Mouse (Mus musculus): ENCODE measurements around the gene Fbxw2.
"Not testable (repeated sequence)": the region's sequence is repeated elsewhere in the genome, so short reads cannot be mapped to it uniquely, and the experiment has no call there.

Fbxw2 gene

DNA sequence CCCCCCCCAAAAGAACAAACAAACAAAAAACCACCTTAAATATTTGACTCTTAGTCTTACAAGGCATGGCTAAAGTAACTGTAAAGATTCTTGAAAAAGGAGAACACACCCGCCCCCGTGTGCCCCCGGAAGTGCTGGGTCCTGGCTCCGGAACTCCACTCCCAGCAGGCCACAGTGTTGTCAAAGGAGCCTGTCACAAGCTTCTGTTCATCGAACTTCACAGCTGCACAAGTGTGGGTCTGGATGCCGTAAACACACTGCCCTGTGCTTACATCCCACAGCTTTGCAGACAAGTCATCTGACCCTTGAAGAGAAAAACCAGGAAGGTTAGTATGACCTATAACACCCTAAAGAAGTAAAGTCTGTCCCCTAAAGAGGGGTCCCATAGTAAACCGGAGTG is 13.4 kb downstream of the Fbxw2 start:
- in situ Hi-C loops (cut with MboI, MseI), result no loop called here

DNA sequence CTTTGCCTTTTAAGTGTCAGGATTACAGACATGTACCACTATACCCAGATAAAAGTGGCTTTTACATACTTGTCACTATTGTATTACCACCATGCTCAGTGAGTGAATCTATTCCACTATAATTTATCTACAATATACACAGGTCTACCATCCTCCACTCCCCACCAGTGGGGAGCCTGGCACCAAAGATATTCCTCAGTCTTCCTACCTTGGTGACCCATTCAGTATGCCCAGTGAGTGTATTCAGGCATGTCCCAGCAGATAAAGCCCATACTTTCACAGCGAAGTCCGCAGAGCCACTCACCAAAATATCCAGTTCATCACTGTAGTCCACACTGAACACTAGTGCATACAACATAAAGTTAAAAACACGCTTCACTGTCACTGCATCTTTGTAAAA is 15.3 kb downstream of the Fbxw2 start:
- in situ Hi-C loops (cut with MboI, MseI), result no loop called here

DNA sequence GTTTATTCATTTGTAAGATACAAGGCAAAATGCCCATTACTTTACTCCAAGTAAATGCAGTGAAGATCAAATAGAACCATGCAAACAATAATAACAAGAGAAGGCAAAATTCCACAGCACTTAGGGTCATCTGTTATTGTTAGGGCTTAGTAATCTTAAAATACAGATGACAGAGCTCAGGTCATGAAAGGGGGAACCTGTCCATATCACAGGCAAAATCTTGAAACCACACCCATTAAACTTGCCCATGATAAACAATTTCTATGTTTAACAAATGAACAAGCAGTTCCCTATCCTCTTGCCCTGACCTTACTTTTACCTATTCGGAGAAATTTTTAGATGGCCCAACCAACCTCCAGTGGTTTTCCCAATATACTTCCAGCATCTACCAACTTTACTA is 16.5 kb downstream of the Fbxw2 start:
- in situ Hi-C loops (cut with MboI, MseI), result no loop called here

DNA sequence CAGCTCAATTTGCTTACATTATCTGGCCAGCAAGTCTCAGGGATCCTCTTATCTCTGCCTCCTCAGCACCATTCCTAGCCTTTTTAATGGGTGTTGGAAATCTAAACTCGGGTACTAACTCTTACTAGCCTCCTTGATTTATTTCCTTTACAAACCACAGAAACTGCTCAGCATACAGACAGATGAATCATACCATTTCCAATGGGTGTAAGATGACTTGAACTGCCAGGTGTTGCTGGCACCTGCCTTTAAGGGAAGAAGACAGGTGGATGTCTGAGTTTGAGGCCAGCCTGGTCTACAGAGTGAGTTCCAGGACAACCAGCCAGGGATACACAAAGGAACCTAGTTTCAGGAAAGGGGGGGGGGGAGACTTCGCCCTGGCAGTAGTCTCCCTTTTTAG is 18.1 kb downstream of the Fbxw2 start:
- in situ Hi-C loops (cut with MboI, MseI), result no loop called here

DNA sequence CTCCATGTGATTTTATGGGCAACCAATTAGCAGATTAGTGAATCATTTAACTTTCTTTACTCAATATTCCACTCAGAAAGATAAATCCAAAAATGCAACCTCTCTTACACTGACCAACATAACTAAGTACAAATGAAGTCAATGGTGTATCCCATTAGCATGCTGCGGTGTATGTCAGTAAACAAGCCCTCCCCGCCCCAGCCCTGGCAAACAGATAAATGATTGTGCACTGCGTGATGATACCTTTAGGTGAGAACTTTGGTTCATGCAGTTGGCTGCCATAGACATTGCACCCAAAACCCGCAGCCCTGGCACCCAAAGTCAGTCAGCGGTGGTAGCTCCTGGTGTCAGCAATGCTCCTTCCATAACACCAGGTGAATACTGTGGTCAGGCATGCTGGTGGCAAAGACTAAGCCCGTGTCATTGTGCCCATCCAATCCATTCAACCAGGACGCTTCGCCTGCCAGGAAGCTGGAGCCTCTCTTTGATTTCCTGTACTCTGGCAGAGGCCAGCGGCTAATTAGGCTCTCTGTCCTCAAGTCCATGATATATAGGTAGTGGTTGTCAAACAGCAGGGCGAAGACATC is 20.7 kb downstream of the Fbxw2 start:
- in situ Hi-C loops (cut with MboI, MseI), result no loop called here

DNA sequence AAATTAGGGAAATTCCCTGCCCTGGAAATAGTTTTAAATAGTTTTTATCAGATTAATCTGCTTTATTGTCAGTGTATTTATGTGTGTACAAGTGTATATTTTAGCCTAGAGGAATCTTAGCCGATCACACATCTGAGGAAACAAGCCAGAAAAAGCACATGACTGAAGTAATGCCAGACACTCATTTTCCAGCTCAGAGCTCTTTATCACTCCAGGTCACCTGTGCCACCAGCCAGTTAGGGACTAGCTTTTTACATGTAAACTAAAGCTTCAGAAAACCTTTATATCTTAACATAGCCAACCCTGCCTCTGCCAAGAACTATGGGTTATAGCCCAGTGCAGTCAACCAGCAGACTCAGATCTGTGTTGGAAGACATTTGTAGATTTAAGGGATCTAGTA is 21.3 kb downstream of the Fbxw2 start:
- in situ Hi-C loops (cut with MboI, MseI), result no loop called here

DNA sequence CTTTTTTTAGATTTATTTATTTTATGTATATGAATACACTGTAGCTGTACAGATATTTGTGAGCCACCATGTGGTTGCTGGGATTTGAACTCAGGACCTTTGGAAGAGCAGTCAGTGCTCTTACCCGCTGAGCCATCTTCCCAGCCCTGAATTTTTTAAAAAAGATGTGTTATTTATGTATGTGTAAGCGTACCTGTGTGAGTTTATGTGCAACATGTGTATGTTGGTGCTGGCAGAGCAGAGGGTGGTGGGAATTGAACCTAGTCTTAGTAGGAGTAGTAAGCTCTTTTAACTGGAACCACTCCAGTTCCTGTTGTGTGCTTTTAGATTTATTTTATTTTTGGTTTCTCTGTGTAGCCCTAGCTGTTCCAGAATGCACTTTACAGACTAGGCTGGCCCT is 21.9 kb downstream of the Fbxw2 start:
- in situ Hi-C loops (cut with MboI, MseI), result no loop called here

DNA sequence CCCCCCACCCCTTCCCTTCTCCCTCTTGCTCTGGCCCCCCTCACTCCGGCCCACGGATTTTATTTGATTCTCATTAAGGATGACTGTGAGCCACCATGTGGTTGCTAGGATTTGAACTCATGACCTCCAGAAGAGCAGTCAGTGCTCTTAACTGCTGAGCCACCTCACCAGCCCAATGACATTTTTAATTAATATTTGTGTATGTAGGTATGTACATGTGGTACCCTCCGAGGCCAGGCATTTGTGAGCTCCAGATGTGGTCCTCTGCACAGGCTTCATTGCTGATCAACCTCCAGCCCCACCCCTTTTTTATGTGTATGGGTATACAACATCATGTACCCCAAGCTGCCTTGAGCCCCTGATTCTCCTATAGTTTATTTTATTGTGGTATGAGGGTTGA is 22.4 kb downstream of the Fbxw2 start:
- in situ Hi-C loops (cut with MboI, MseI), result no loop called here

DNA sequence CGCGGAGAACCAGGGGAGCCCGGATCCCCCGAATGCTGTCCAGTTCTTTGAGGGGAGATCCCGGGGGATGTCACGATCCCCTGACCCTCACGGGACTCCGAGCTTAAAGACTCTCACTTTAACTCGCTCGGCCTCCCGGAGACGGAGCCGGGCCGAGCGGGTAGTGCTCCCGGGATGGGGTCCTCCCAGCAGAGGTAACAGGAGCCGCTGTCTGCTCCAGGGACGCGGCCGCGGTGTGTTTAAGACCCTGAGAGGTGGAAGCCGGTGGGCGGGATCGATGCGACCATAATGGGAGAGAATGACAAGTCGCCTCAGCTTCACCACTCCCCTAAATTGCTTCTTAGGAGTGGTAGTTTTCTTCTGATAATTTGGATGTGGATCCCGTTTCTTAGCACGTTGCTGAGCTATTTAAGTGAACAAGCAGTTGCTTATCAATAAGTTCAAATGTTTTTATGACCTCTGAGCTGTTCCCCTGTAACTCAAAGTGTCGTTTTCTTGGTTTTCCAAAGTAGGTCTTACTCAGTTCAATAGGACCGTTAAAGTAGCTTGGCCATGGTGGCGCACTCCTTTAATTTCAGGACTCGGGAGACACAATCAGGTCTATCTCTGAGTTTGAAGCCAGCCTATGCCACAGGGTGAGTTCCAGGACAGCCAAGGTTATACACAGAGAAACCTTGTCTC is 23.4 kb downstream of the Fbxw2 start:
- in situ Hi-C loops (cut with MboI, MseI), result not testable (repeated sequence)

DNA sequence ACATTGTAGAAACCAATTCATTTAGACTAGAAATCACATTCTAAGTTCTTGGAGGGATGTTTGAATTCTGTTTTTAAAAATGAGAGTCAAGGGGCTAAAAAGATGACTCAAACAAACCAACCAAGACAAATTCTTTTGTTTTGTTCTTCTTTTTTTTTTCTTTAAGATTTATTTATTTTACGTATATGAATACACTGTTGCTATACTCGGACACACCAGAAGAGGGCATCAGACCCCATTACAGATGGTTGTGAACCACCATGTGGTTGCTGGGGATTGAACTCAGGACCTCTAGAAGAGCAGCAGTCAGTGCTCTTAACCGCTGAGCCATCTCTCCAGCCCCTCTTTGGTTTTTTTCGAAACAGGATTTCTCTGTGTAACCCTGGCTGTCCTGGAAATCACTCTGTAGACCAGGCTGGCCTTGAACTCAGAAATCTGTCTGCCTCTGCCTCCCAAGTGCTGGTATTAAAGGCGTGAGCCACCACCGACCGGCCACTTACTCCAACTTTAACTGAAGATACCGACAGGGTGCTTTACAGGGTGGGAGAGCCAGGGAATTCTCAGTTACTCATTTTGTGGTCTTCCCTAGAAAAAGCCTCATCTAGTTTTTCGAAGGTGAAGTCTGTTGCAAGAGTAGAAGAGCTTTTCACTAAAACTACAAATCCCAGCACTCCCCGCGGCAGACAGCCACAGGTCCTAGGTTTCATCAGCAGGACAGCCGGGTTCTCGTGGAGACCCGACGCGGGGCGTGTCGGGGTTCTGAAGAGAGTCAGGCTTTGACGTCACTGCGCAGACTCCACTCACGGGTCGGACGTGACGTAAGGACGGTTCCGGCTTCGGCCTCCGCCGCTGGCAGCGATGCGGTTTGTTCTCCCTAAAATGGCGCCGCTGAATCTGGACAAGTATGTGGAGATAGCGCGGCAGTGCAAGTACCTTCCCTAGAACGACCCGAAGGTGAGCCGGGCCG is 24.3 kb downstream of the Fbxw2 start:
- in situ Hi-C loops (cut with MboI, MseI), result no loop called here

DNA sequence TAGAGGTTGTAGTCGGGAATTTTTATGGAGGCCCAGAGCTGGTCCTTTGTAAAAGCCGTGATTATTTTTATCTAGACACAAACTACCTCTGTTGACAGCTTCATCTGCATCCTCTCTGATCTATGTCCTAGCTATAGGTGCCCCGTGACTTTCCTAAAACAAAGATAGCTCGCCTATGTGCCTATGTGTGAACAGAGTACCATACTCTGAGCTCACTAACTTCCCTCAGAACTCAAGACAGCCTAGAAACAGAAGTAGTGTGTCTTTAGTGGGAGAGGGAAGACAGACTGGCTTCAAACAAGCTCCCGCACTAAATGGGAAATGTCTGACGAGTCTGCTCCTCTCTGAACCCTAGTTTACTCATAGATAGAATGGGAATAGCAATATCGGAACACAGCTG is 25.7 kb downstream of the Fbxw2 start:
- in situ Hi-C loops (cut with MboI, MseI), result no loop called here

DNA sequence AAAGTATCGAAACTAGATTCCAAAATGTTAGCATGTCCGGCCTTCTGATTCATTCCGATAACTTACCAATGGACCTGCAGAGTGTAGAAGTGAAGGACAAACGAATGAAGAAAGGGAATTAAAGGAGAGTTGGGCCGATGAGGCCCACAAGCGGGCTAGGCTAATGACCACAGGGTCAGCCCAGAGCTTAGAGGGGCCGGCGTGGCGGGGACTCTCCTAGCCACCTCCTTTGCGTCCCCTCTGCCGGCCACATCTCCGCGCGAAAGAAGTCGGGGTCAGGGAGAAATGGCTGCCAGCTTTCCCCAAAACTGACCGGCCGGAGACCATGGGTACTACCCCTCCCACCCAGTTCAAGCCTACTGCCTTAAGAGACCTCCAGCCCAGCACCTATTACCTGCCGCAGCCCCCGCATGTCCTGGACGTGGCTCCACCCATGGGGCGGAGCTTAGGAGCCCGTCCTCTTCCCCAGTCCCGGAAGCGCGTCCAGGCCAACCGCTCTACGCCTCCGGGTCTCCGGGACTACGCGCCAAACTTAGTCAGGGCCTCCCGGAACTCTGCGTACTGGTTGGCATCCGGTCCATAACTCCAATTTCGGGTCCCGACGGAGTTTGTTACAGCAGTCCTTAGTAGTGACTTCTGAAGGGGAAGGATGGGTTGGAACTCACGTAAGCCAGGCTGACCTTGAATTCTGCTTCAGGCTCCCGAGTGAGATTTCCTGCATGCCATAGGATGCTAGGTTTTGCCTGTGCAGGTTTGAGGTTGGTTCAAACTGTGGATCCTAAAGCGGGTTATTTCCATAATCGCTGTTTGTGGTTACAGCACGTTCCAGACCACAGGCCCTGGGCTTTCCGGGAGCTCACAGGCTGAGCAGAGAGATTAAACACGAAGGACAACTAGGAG is 26.5 kb downstream of the Fbxw2 start, which contains the start of gene Rabepk:
Gene Rabepk (minus strand): TSS at position 556 of the 900 bp plus-strand sequence.
- in situ Hi-C loops (cut with MboI, MseI), result loop anchor here (10.0 kb wide), 1 partner anchor 165 kb away; the partner anchor contains the start of gene Traf1

DNA sequence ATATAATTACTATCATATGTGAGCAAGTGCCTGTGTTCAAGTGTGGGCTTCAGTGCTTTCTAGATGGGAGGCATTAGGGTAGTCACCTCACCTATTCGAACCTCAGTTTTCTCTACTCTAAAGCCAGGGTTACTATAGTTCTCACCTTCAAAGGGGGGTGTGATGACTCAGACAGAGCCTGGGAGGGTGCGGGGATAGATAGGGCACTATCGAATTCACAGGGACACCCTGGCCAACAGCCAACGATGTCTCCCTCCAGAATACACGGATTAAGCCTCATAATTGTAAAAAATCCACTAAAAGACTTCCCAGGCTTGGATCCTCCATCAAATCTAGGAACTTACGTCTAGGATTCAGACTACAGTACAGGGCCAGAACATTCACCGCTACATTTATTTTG is 30.7 kb downstream of the Fbxw2 start:
- in situ Hi-C loops (cut with MboI, MseI), result loop anchor here (10.0 kb wide), 1 partner anchor 169 kb away; the partner anchor contains the start of gene Traf1

DNA sequence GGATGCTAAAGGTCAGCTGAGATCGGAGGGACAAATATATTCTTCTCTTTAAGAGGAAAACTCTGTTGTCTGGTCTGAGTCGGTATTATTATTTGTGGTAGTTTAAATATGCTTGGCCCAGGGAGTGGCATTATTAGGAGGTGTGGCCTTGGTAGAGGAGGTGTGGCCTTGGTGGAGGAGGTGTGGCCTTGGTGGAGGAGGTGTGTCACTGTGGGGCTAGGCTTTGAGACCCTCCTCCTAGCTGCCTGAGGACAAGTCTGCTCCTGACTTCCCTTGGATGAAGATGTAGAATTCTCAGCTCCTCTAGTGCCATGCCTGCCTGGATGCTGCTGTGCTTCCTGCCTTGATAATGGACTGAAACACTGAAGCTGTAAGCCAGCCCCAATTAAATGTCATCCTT is 31.6 kb downstream of the Fbxw2 start:
- in situ Hi-C loops (cut with MboI, MseI), result loop anchor here (10.0 kb wide), 1 partner anchor 170 kb away; the partner anchor contains the start of gene Traf1

DNA sequence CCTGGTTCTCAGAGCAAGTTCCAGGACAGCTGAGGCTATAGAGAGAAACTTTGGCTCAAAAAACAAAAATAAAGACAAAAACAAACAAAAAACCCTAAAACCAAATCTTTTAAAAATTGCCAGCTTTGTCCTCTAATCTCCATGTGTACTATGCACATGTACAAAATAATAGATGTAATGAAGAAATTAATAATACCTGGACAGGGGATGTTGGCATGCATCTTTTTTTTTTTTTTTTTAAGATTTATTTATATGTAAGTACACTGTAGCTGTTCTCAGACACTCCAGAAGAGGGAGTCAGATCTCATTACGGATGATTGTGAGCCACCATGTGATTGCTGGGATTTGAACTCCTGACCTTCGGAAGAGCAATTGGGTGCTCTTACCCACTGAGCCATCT is 33.6 kb downstream of the Fbxw2 start:
- in situ Hi-C loops (cut with MboI, MseI), result loop anchor here (10.0 kb wide), 1 partner anchor 172 kb away; the partner anchor contains the start of gene Traf1

DNA sequence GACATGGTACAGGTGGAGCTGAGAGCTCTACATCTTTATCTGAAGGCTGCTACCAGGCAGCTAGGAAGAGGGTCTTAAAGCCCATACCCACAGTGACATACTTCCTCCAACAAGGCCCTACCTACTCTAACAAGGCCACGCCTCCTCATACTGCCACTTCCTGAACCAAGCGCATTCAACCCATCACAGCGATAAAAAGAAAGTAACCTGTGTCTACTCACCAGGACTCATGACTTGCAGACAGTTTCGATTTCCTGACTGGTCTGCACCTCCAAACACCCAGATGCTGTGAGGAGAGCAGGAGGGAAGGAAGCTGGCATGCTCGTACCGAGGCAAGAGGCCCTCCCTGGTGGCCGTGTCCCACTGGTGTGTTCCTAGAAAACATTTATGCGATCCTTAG is 35.8 kb downstream of the Fbxw2 start:
- in situ Hi-C loops (cut with MboI, MseI), result loop anchor here (10.0 kb wide), 1 partner anchor 175 kb away; the partner anchor contains the start of gene Traf1

DNA sequence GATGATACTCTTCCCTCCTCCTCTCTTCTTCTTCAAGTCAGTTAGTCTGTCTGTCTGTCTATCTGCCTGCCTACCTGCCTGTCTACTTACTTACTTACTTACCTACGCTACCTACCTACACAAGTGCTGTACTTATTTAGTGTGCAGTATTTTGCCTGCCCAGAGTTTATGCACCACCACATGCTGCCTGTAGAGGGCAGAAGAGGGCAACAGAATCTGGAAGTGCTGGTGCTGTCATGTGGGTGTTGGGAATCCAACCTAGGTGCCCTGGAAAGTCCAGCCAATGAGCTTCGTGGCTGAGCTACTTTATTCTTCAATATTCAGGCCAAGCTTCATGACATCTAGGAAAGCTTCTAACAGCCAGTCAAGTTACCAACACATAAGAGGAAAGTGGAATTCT is 42.0 kb downstream of the Fbxw2 start:
- in situ Hi-C loops (cut with MboI, MseI), result no loop called here

DNA sequence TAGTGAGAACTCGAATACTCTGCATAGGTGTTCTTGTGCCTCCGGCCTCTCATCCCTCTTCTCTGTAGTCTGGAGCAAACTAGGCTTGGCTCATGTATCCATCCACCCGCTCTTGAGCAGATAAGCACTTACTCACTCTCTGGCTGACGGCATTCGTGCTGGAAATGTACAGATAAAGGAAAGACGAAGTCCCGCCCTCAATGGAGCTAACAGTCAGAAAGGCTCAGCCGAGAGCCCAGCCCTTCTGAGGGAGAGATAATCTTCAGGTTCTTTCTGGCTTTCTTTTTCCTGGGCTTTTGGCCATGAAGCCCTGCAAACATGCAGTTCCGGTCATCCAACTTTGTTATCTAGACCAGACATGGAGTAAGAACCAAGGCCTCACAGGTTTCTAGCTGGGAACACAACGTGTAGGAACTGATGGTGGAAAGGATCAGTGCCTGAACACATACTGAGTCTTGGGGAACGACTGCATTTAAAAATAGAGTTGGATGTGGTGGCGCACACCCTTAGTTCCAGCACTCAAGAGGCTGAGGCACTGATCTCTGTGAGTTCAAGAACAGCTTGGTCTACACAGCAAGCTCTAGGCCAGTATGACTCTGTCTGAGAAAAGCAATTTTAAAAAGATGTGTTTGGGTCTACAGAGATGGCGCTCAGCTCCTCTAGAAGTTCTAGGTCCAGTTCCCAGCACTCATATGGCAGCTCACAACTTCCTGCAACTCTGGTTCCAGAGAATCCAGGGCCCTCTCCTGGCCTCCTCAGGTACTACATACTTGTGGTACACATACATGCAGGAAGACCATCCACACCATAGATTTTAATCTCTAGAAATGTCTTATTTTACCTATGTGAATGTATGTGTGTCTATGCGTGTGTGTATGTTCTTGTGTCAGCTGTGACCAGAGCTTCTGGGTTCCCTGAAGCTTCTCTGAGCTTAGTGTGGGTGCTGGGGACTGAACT is 42.8 kb downstream of the Fbxw2 start:
- in situ Hi-C loops (cut with MboI, MseI), result no loop called here

DNA sequence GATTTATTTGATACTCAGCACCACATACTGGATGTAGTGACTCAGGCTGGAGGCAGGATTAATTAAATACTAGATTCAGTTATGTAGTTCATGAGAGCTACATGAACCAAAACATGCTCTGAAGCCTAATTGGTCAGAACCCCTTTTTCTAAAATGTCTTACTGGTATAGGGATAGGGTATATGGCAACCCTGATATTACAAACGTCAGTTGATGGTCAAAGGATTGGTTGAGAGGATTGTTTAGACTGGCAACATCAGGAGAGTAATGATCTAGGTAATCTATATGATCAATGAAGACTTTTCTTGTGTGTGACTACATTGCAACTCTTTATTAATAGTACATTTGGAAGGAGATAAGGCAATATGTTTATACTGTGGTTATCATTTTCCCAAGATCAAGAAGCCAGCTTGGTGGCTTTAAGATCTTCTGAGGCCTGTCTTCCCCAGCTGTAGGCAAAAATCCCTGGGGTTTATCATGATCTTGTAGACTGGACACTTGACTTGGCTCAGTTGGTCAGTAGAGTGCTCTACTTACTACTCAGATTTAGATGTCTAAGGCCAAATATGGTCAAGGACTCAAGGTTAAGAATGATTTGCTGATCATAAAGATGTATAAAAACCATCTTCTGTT is 48.8 kb downstream of the Fbxw2 start:
- in situ Hi-C loops (cut with MboI, MseI), result no loop called here

Measured in T-helper 2 cell (primary cell).